Mouse (Mus musculus) cortical plate, adult 2 months (tissue): ENCODE measurements around the gene Cwc27.

Source experiments
- CTCF ChIP-seq: fragments of 200-500 bp; IDR thresholded peaks from 2 replicates; pipeline ENCODE4 v1.5.1; 2011; ENCODE audit warnings: mild to moderate bottlenecking, control low read depth, low read length; ENCODE audit not compliant: insufficient read depth; ENCODE audit errors: extremely low read depth
- POLR2A ChIP-seq: fragments of 200-500 bp; IDR thresholded peaks from 2 replicates; pipeline ENCODE4 v1.6.1; 2011; ENCODE audit warnings: mild to moderate bottlenecking, low read length, control low read depth; ENCODE audit not compliant: insufficient read depth; ENCODE audit errors: extremely low read depth

DNA sequence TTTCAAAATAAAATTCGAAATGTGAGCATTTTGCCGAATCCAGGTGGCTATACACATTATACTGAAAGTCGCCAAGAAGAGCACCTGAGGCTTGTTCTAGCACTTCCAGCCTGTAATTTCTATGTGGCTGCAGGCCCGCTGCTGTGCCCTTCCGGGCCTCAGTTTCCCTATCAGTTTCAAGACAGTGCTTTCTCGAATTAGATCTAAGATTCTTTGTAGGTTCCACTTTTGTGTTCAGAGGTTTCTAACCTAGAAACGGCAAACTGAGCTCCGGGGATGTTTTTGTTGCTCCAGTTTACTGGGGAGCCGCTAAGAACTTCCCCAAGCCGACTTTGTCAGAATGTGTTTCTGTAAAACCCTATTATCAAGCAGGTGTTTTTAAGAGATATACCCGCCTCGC, 754 bp upstream of the Cwc27 start:
- TF ChIP-seq POLR2A, result no peak
- no peak for TF ChIP-seq CTCF
